Mouse (Mus musculus) forebrain, embryonic 11.5 days (tissue): ENCODE results near the gene Park7. TPM values are rescaled to one million over a fixed set of nuclear protein-coding genes. Genes with fewer than 3 reads are reported as not detected.

Experiments
- ATAC-seq: fragments of 200-750 bp; cut with Nextera tagmentation; replicated peaks from 2 replicates; pipeline ENCODE4 v1.8.0; 2017; ENCODE audit warnings: moderate TSS enrichment; ENCODE audit not compliant: low FRiP score
- DNase-seq: peaks from one replicate; pipeline ENCODE4 v3.0.0-alpha.2; 2017; ENCODE audit warnings: low spot score
- H3K27ac ChIP-seq: fragments of 300-500 bp; sonication (generic); 2 replicates; pipeline ENCODE4 v1.5.1; 2014; ENCODE audit warnings: low read depth, low read length
- H3K27me3 ChIP-seq: fragments of 300-500 bp; sonication (generic); 2 replicates; pipeline ENCODE4 v1.6.1; 2014; ENCODE audit warnings: mild to moderate bottlenecking, low read length, mixed read lengths; ENCODE audit not compliant: control insufficient read depth, insufficient read depth
- H3K36me3 ChIP-seq: fragments of 300-500 bp; sonication (generic); 2 replicates; pipeline ENCODE4 v1.6.1; 2014; ENCODE audit warnings: mild to moderate bottlenecking, low read length, moderate library complexity, mixed read lengths; ENCODE audit not compliant: control insufficient read depth, insufficient read depth
- H3K4me1 ChIP-seq: fragments of 300-500 bp; sonication (generic); replicated peaks from 2 replicates; pipeline ENCODE4 v1.6.1; 2014; ENCODE audit warnings: low read length, mixed read lengths; ENCODE audit not compliant: control insufficient read depth, insufficient read depth
- H3K4me2 ChIP-seq: fragments of 300-500 bp; sonication (generic); 2 replicates; pipeline ENCODE4 v1.6.1; 2014; ENCODE audit warnings: low read depth, mild to moderate bottlenecking, low read length, moderate library complexity, mixed read lengths; ENCODE audit not compliant: severe bottlenecking
- H3K4me3 ChIP-seq: fragments of 300-500 bp; sonication (generic); 2 replicates; pipeline ENCODE4 v1.5.1; 2014; ENCODE audit warnings: low read depth, low read length
- H3K9ac ChIP-seq: fragments of 300-500 bp; sonication (generic); 2 replicates; pipeline ENCODE4 v1.6.1; 2014; ENCODE audit warnings: low read length
- H3K9me3 ChIP-seq: fragments of 300-500 bp; sonication (generic); 2 replicates; pipeline ENCODE4 v1.6.1; 2016; ENCODE audit warnings: low read length, mixed read lengths; ENCODE audit not compliant: control insufficient read depth
- WGBS: fragments of 180-500 bp; shearing (Covaris S2); extraction: QIAGEN DNeasy Blood & Tissue Kit; methylation state at CpG from one replicate; pipeline ENCODE4 v1.1.7; 2014; 5-methylcytosine and 5-hydroxymethylcytosine counted together
- polyA plus RNA-seq: library from polyadenylated mRNA; unstranded; fragments of >200 nt; fragmentation: Nextera tagmentation; extraction: Ambion mirVana; gene quantifications from 2 replicates; pipeline ENCODE4 v1.2.1, GENCODE M21; 2014

Park7 gene
- polyA plus RNA-seq, 1 experiment from 2014 or later, result 412 TPM

- Histone ChIP-seq H3K4me3 (no peak overlapping the region), H3K9ac (no peak overlapping the region), H3K4me2 (no peak overlapping the region), H3K9me3 (no peaks in the 10 kb centered on the region), H3K4me1 (peaks cover 3% of the 10 kb centered on the region; the same call in 1 of the 2 replicates), H3K36me3 (no peaks in the 10 kb centered on the region; the same call in 1 of the 2 replicates), H3K27ac (no peak overlapping the region), H3K27me3 (no peaks in the 10 kb centered on the region)
- WGBS, result 93% methylated on average over 8 of the region's 8 CpGs
- DNase-seq, result no peak
- no peak for ATAC-seq
Observed at GRCm38 (mm10) chr4:150907099-150907498, 7.1 kb downstream of the Park7 start.

- no peaks in the 10 kb centered on the region for H3K27me3 ChIP-seq
- H3K4me3 ChIP-seq, result no peak overlapping the region
- no peaks in the 10 kb centered on the region for H3K4me1 ChIP-seq
- no peak overlapping the region for H3K4me2 ChIP-seq
- no peaks in the 10 kb centered on the region for H3K9me3 ChIP-seq
- no peaks in the 10 kb centered on the region; the same call in 1 of the 2 replicates for H3K36me3 ChIP-seq
- ATAC-seq (no peak), DNase-seq (no peak)
- H3K9ac ChIP-seq, result no peak overlapping the region
- no peak overlapping the region for H3K27ac ChIP-seq
- 93% methylated on average over 14 of the region's 14 CpGs for WGBS
Observed at GRCm38 (mm10) chr4:150903091-150903742, 11.0 kb downstream of the Park7 start.

DNA sequence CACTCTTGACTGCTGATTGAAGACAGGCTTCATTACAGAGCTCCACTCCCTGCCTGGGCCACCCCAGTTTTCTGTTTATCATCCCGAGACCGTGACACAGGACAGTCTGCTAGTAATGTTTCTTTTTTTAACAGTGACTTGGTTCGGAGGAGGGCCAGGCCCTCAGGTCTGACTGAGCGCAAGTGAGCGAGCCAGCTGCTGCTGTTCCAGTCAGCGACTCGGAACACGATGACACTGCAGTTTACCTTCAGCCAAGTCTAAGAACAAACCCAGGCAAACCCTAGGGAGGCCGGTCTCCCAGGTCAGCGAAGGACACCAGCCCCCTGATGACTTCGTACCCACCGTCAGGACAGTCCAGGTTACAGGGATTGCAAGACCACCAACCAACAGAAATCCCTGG, 12.2 kb downstream of the Park7 start:
- Histone ChIP-seq H3K4me1 (no peaks in the 10 kb centered on the region), H3K36me3 (no peaks in the 10 kb centered on the region; the same call in 1 of the 2 replicates), H3K27ac (no peak overlapping the region), H3K9me3 (no peaks in the 10 kb centered on the region), H3K4me2 (no peak overlapping the region), H3K27me3 (no peaks in the 10 kb centered on the region), H3K4me3 (no peak overlapping the region), H3K9ac (no peak overlapping the region)
- ATAC-seq, result no peak
- no peak for DNase-seq
- WGBS, result 92% methylated on average over 12 of the region's 12 CpGs

GRCm38 (mm10) chr4:150901651-150902050, 12.6 kb downstream of the Park7 start:
- H3K4me3 ChIP-seq, result no peak overlapping the region
- no peak overlapping the region for H3K4me2 ChIP-seq
- no peaks in the 10 kb centered on the region; the same call in 1 of the 2 replicates for H3K36me3 ChIP-seq
- ATAC-seq (no peak), DNase-seq (peak; percentile 83)
- H3K9me3 ChIP-seq, result no peaks in the 10 kb centered on the region
- WGBS, result 64% methylated on average over 9 of the region's 9 CpGs
- no peak overlapping the region for H3K9ac ChIP-seq
- H3K27ac ChIP-seq, result no peak overlapping the region
- H3K27me3 ChIP-seq, result no peaks in the 10 kb centered on the region
- H3K4me1 ChIP-seq, result no peaks in the 10 kb centered on the region

- Histone ChIP-seq H3K9ac (no peak overlapping the region), H3K27ac (no peak overlapping the region), H3K4me3 (no peak overlapping the region), H3K27me3 (no peaks in the 10 kb centered on the region), H3K36me3 (no peaks in the 10 kb centered on the region; the same call in 1 of the 2 replicates), H3K4me1 (no peaks in the 10 kb centered on the region), H3K9me3 (no peaks in the 10 kb centered on the region), H3K4me2 (no peak overlapping the region)
- ATAC-seq (no peak), DNase-seq (no peak)
- 95% methylated on average over 13 of the region's 13 CpGs for WGBS
Observed at GRCm38 (mm10) chr4:150900486-150900885, 13.8 kb downstream of the Park7 start.

- no peak overlapping the region for H3K4me3 ChIP-seq
- no peaks in the 10 kb centered on the region for H3K4me1 ChIP-seq
- no peak overlapping the region for H3K27ac ChIP-seq
- DNase-seq (peak; percentile 85), ATAC-seq (peak; percentile 24; the same call in 1 of the 2 replicates)
- no peaks in the 10 kb centered on the region for H3K27me3 ChIP-seq
- 62% methylated on average over 13 of the region's 13 CpGs for WGBS
- H3K36me3 ChIP-seq, result no peaks in the 10 kb centered on the region; the same call in 1 of the 2 replicates
- H3K9ac ChIP-seq, result no peak overlapping the region
- H3K9me3 ChIP-seq, result no peaks in the 10 kb centered on the region
- H3K4me2 ChIP-seq, result no peak overlapping the region
Observed at GRCm38 (mm10) chr4:150898716-150899365, 15.4 kb downstream of the Park7 start.

GRCm38 (mm10) chr4:150896896-150897624, 17.2 kb downstream of the Park7 start:
- H3K27ac ChIP-seq, result no peak overlapping the region
- no peak overlapping the region for H3K4me2 ChIP-seq
- H3K9ac ChIP-seq, result no peak overlapping the region
- H3K27me3 ChIP-seq, result no peaks in the 10 kb centered on the region
- H3K4me3 ChIP-seq, result no peak overlapping the region
- DNase-seq, result no peak
- WGBS, result 92% methylated on average over 26 of the region's 26 CpGs
- no peaks in the 10 kb centered on the region; the same call in 1 of the 2 replicates for H3K36me3 ChIP-seq
- no peaks in the 10 kb centered on the region for H3K9me3 ChIP-seq
- ATAC-seq, result no peak
- H3K4me1 ChIP-seq, result no peaks in the 10 kb centered on the region

DNA sequence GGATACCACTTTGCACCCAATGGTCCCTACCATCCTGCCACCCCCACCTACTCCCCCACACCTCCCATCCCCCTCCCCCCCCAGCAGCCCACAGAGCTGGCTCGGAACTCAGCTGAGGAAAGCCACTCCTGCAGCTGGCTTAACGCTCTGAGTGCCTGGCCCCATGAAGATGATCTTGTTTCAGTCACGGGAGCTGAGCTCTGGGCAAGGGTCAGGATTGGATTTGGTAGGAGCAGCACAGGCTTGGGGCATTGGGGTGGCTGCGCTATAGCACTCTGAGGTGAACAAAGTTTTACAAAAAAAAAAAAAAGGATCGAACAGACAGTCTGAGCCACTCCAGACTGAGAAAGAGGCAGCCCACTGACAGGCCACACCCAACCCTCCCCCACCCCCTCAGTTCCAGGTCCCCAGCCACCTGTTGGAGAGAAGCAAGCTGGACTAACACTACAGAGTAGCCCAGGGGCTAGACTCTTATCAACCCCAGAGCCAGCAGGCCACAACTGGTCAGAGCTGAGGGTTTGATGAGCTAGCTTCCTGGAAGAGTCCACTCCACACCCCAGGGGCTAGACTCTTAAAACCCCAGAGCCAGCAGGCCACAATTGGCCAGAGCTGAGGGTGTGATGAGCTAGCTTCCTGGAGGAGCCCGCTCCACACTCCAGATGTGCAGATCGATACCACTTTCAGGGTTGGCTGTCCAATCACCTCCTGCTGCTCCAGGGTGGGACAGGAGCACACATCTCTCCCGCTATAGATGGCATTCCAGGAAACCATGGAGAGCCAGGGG, 19.3 kb downstream of the Park7 start:
- no peak overlapping the region for H3K9ac ChIP-seq
- DNase-seq, result peak; percentile 44
- H3K4me3 ChIP-seq, result no peak overlapping the region
- H3K4me2 ChIP-seq, result no peak overlapping the region
- no peaks in the 10 kb centered on the region for H3K27me3 ChIP-seq
- no peaks in the 10 kb centered on the region for H3K4me1 ChIP-seq
- ATAC-seq, result no peak
- no peak overlapping the region for H3K27ac ChIP-seq
- no peaks in the 10 kb centered on the region for H3K9me3 ChIP-seq
- H3K36me3 ChIP-seq, result no peaks in the 10 kb centered on the region; the same call in 1 of the 2 replicates
- 71% methylated on average over 8 of the region's 8 CpGs for WGBS
